Mouse (Mus musculus): ENCODE measurements at regions not wholly inside any gene's neighbourhood (a gene's known extent, or its start where the extent isn't known, plus 50 kb on each side); places are given as distances from the start of the nearest gene placed in this dataset.

- 0 out of 2 replicates have a peak, but pooled peaks cover 3% of the 10 kb centered on the region for H3K4me1 ChIP-seq
- no peak overlapping the region for H3K9ac ChIP-seq
- no peak overlapping the region for H3K27ac ChIP-seq (replicated peaks)
- H3K27me3 ChIP-seq, result no peaks in the 10 kb centered on the region
- H3K36me3 ChIP-seq, result no peaks in the 10 kb centered on the region
- no peak overlapping the region for H3K4me3 ChIP-seq (replicated peaks)
- H3K9me3 ChIP-seq (replicated peaks), result no peaks in the 10 kb centered on the region
- 71% methylated on average over 4 of the region's 4 CpGs for WGBS
- no peak overlapping the region for H3K4me2 ChIP-seq (replicated peaks)
- no peak for ATAC-seq (ENCODE audit: insufficient number of reproducible peaks, low FRiP score, low TSS enrichment, low read depth)
These were observed 116.4 kb upstream of the Nabp1 start for GRCm38 (mm10) chr1:51594666-51595065.

- H3K27me3 ChIP-seq, result no peaks in the 10 kb centered on the region
- H3K4me1 ChIP-seq, result 0 out of 2 replicates have a peak, but pooled peaks cover 3% of the 10 kb centered on the region
- WGBS, result 38% methylated on average over 10 of the region's 10 CpGs
- no peaks in the 10 kb centered on the region for H3K9me3 ChIP-seq (replicated peaks)
- no peak overlapping the region for H3K27ac ChIP-seq (replicated peaks)
- H3K4me2 ChIP-seq (replicated peaks), result no peak overlapping the region
- no peak overlapping the region for H3K4me3 ChIP-seq (replicated peaks)
- ATAC-seq (ENCODE audit: insufficient number of reproducible peaks, low FRiP score, low TSS enrichment, low read depth), result no peak
- no peak overlapping the region for H3K9ac ChIP-seq
- no peaks in the 10 kb centered on the region for H3K36me3 ChIP-seq
These were observed 115.6 kb upstream of the Nabp1 start for GRCm38 (mm10) chr1:51593621-51594441.

GRCm38 (mm10) chr1:51591886-51592285 lies 113.7 kb upstream of the Nabp1 start:
- ATAC-seq (ENCODE audit: insufficient number of reproducible peaks, low FRiP score, low TSS enrichment, low read depth), result no peak
- no peak overlapping the region for H3K4me3 ChIP-seq (replicated peaks)
- H3K27ac ChIP-seq (replicated peaks), result no peak overlapping the region
- H3K4me1 ChIP-seq, result 0 out of 2 replicates have a peak, but pooled peaks cover 3% of the 10 kb centered on the region
- H3K9me3 ChIP-seq (replicated peaks), result no peaks in the 10 kb centered on the region
- no peak overlapping the region for H3K4me2 ChIP-seq (replicated peaks)
- H3K9ac ChIP-seq, result no peak overlapping the region
- H3K36me3 ChIP-seq, result no peaks in the 10 kb centered on the region
- WGBS, result 58% methylated on average over 4 of the region's 4 CpGs
- no peaks in the 10 kb centered on the region for H3K27me3 ChIP-seq

GRCm38 (mm10) chr1:51590606-51591400 lies 112.6 kb upstream of the Nabp1 start:
- Histone ChIP-seq H3K4me3 (replicated peaks) (no peak overlapping the region), H3K9ac (no peak overlapping the region), H3K9me3 (replicated peaks) (no peaks in the 10 kb centered on the region), H3K4me1 (0 out of 2 replicates have a peak, but pooled peaks cover 3% of the 10 kb centered on the region), H3K36me3 (no peaks in the 10 kb centered on the region), H3K4me2 (replicated peaks) (no peak overlapping the region), H3K27ac (replicated peaks) (no peak overlapping the region), H3K27me3 (no peaks in the 10 kb centered on the region)
- no peak for ATAC-seq (ENCODE audit: insufficient number of reproducible peaks, low FRiP score, low TSS enrichment, low read depth)
- WGBS, result 54% methylated on average over 9 of the region's 9 CpGs

- Histone ChIP-seq H3K4me3 (replicated peaks) (no peak overlapping the region), H3K4me1 (no peaks in the 10 kb centered on the region), H3K4me2 (replicated peaks) (no peak overlapping the region), H3K27me3 (no peaks in the 10 kb centered on the region), H3K27ac (replicated peaks) (no peak overlapping the region), H3K9me3 (replicated peaks) (no peaks in the 10 kb centered on the region), H3K9ac (no peak overlapping the region), H3K36me3 (no peaks in the 10 kb centered on the region)
- WGBS, result 9% methylated on average over 3 of the region's 3 CpGs
- ATAC-seq (ENCODE audit: insufficient number of reproducible peaks, low FRiP score, low TSS enrichment, low read depth), result no peak
These were observed 106.8 kb upstream of the Nabp1 start for GRCm38 (mm10) chr1:51584925-51585424.

- Histone ChIP-seq H3K9ac (no peak overlapping the region), H3K4me1 (no peaks in the 10 kb centered on the region), H3K4me3 (replicated peaks) (no peak overlapping the region), H3K27ac (replicated peaks) (no peak overlapping the region), H3K4me2 (replicated peaks) (no peak overlapping the region), H3K27me3 (no peaks in the 10 kb centered on the region), H3K9me3 (replicated peaks) (no peaks in the 10 kb centered on the region), H3K36me3 (no peaks in the 10 kb centered on the region)
- no peak for ATAC-seq (ENCODE audit: insufficient number of reproducible peaks, low FRiP score, low TSS enrichment, low read depth)
- 82% methylated on average over 4 of the region's 4 CpGs for WGBS
These were observed 105.6 kb upstream of the Nabp1 start for GRCm38 (mm10) chr1:51583871-51584270.

GRCm38 (mm10) chr1:51580074-51580473 lies 101.8 kb upstream of the Nabp1 start:
- Histone ChIP-seq H3K9me3 (replicated peaks) (no peaks in the 10 kb centered on the region), H3K4me1 (no peaks in the 10 kb centered on the region), H3K4me2 (replicated peaks) (no peak overlapping the region), H3K36me3 (no peaks in the 10 kb centered on the region), H3K27ac (replicated peaks) (no peak overlapping the region), H3K9ac (no peak overlapping the region), H3K4me3 (replicated peaks) (no peak overlapping the region), H3K27me3 (no peaks in the 10 kb centered on the region)
- 19% methylated on average over 7 of the region's 7 CpGs for WGBS
- ATAC-seq (ENCODE audit: insufficient number of reproducible peaks, low FRiP score, low TSS enrichment, low read depth), result no peak

- Histone ChIP-seq H3K9ac (no peak overlapping the region), H3K27me3 (no peaks in the 10 kb centered on the region), H3K4me3 (replicated peaks) (no peak overlapping the region), H3K9me3 (replicated peaks) (no peaks in the 10 kb centered on the region), H3K27ac (replicated peaks) (no peak overlapping the region), H3K36me3 (no peaks in the 10 kb centered on the region), H3K4me1 (no peaks in the 10 kb centered on the region), H3K4me2 (replicated peaks) (no peak overlapping the region)
- 96% methylated on average over 2 of the region's 2 CpGs for WGBS
- ATAC-seq (ENCODE audit: insufficient number of reproducible peaks, low FRiP score, low TSS enrichment, low read depth), result no peak
These were observed 99.5 kb upstream of the Nabp1 start for GRCm38 (mm10) chr1:51577701-51578100.

- H3K27ac ChIP-seq (replicated peaks), result no peak overlapping the region
- H3K27me3 ChIP-seq, result no peaks in the 10 kb centered on the region
- no peak overlapping the region for H3K4me2 ChIP-seq (replicated peaks)
- WGBS, result 78% methylated on average over 8 of the region's 8 CpGs
- no peaks in the 10 kb centered on the region for H3K9me3 ChIP-seq (replicated peaks)
- no peaks in the 10 kb centered on the region for H3K36me3 ChIP-seq
- no peak overlapping the region for H3K9ac ChIP-seq
- H3K4me1 ChIP-seq, result no peaks in the 10 kb centered on the region
- no peak overlapping the region for H3K4me3 ChIP-seq (replicated peaks)
- no peak for ATAC-seq (ENCODE audit: insufficient number of reproducible peaks, low FRiP score, low TSS enrichment, low read depth)
These were observed 94.3 kb upstream of the Nabp1 start for GRCm38 (mm10) chr1:51572314-51573078.

- H3K27me3 ChIP-seq, result no peaks in the 10 kb centered on the region
- H3K4me3 ChIP-seq (replicated peaks), result no peak overlapping the region
- no peak overlapping the region for H3K27ac ChIP-seq (replicated peaks)
- WGBS, result 91% methylated on average over 4 of the region's 4 CpGs
- no peak for ATAC-seq (ENCODE audit: insufficient number of reproducible peaks, low FRiP score, low TSS enrichment, low read depth)
- H3K4me1 ChIP-seq, result no peaks in the 10 kb centered on the region
- no peak overlapping the region for H3K9ac ChIP-seq
- H3K9me3 ChIP-seq (replicated peaks), result no peaks in the 10 kb centered on the region
- H3K36me3 ChIP-seq, result no peaks in the 10 kb centered on the region
- H3K4me2 ChIP-seq (replicated peaks), result no peak overlapping the region
These were observed 91.4 kb upstream of the Nabp1 start for GRCm38 (mm10) chr1:51569625-51570024.

GRCm38 (mm10) chr1:51566170-51566649 lies 88.0 kb upstream of the Nabp1 start:
- Histone ChIP-seq H3K4me1 (no peaks in the 10 kb centered on the region), H3K27me3 (no peaks in the 10 kb centered on the region), H3K4me2 (replicated peaks) (no peak overlapping the region), H3K9ac (no peak overlapping the region), H3K4me3 (replicated peaks) (no peak overlapping the region), H3K9me3 (replicated peaks) (no peaks in the 10 kb centered on the region), H3K27ac (replicated peaks) (no peak overlapping the region), H3K36me3 (no peaks in the 10 kb centered on the region)
- ATAC-seq (ENCODE audit: insufficient number of reproducible peaks, low FRiP score, low TSS enrichment, low read depth), result no peak
- 47% methylated on average over 7 of the region's 7 CpGs for WGBS

Measured in embryonic facial prominence, embryonic 15.5 days (tissue).